ENCODE assay signal across 22 mouse cellular contexts in genomic region chr6:149333036-149333435, GRCm38 (mm10). TPM values are rescaled to one million over a fixed set of nuclear protein-coding genes. Genes with fewer than 3 reads are reported as not detected.
A peak's percentile ranks its signal among the peaks of the same experiment; 100 is the strongest.
DNase-seq lines count a peak whose midpoint lies in the region; ATAC-seq and TF ChIP-seq lines count a peak whose summit lies in the region.
"Had no signal": no experiment of that assay in that cellular context is flagged by ENCODE, and none has a peak within 500 bp of the region (broad histone marks: within the 10 kb centered on the region; RNA-seq: fewer than 3 reads in every experiment).

No protein-coding gene starts in this region.

- H3K27me3 ChIP-seq in kidney, embryonic 16.5 days (ENCODE audit: insufficient read depth, low read length) = no peaks in the 10 kb centered on the region
- no peaks in the 10 kb centered on the region for H3K27me3 ChIP-seq in kidney, postnatal 0 days (ENCODE audit: insufficient read depth, low read length)
- no peaks in the 10 kb centered on the region for H3K27me3 ChIP-seq in embryonic facial prominence, embryonic 15.5 days
- no peaks in the 10 kb centered on the region for H3K27me3 ChIP-seq in thymus, adult 2 months (ENCODE audit: control insufficient read depth, insufficient read depth, low read length)
- H3K27me3 ChIP-seq: embryonic facial prominence, embryonic 12.5 days; hindbrain, embryonic 12.5 days had no signal

- no peaks in the 10 kb centered on the region for H3K4me1 ChIP-seq in kidney, embryonic 16.5 days (ENCODE audit: insufficient read depth, low read length)
- no peaks in the 10 kb centered on the region for H3K4me1 ChIP-seq in kidney, postnatal 0 days (replicated peaks; ENCODE audit: insufficient read depth, low read length)
- no peaks in the 10 kb centered on the region for H3K4me1 ChIP-seq in embryonic facial prominence, embryonic 15.5 days
- H3K4me1 ChIP-seq in thymus, adult 2 months (replicated peaks; ENCODE audit: control insufficient read depth, insufficient read depth, low read length) = no peaks in the 10 kb centered on the region
- H3K4me1 ChIP-seq: embryonic facial prominence, embryonic 12.5 days; forebrain, embryonic 10.5 days; heart, embryonic 10.5 days; hindbrain, embryonic 12.5 days had no signal

- no peak for TF ChIP-seq CTCF in kidney, postnatal 0 days (IDR thresholded peaks at IDR 0.05; ENCODE audit: low read depth)
- no peak for TF ChIP-seq CTCF in thymus, adult 2 months (IDR thresholded peaks at IDR 0.05; ENCODE audit: borderline replicate concordance, control insufficient read depth, extremely low read depth, insufficient read depth, low read length, poor library complexity)

- ATAC-seq in kidney, embryonic 16.5 days (ENCODE audit: low FRiP score, low TSS enrichment) = no peak
- ATAC-seq in kidney, postnatal 0 days (replicated peaks; ENCODE audit: low FRiP score, low read depth) = no peak
- peak; percentile 67; the same call in 1 of the 2 replicates for ATAC-seq in embryonic facial prominence, embryonic 15.5 days (ENCODE audit: insufficient number of reproducible peaks, low FRiP score, low TSS enrichment, low read depth)
- ATAC-seq: forebrain, embryonic 14.5 days; hindbrain, embryonic 16.5 days had no signal

- no peak for TF ChIP-seq POLR2A in thymus, adult 2 months (IDR thresholded peaks at IDR 0.05; ENCODE audit: control insufficient read depth, extremely low read depth, insufficient read depth, low read length, poor library complexity)

- no peak overlapping the region for H3K4me2 ChIP-seq in kidney, embryonic 16.5 days (replicated peaks; ENCODE audit: low read depth, low read length)
- H3K4me2 ChIP-seq in kidney, postnatal 0 days (ENCODE audit: low read length) = no peak overlapping the region
- H3K4me2 ChIP-seq in embryonic facial prominence, embryonic 15.5 days (replicated peaks) = no peak overlapping the region
- H3K4me2 ChIP-seq: embryonic facial prominence, embryonic 12.5 days; hindbrain, embryonic 12.5 days had no signal

- no peaks in the 10 kb centered on the region for H3K9me3 ChIP-seq in kidney, embryonic 16.5 days (ENCODE audit: low read length)
- H3K9me3 ChIP-seq in kidney, postnatal 0 days (replicated peaks; ENCODE audit: low read length) = no peaks in the 10 kb centered on the region
- H3K9me3 ChIP-seq in embryonic facial prominence, embryonic 15.5 days (replicated peaks) = no peaks in the 10 kb centered on the region
- H3K9me3 ChIP-seq: embryonic facial prominence, embryonic 12.5 days; forebrain, embryonic 10.5 days; heart, embryonic 10.5 days; hindbrain, embryonic 12.5 days had no signal

- no peak overlapping the region for H3K9ac ChIP-seq in kidney, embryonic 16.5 days (replicated peaks; ENCODE audit: low read length)
- no peak overlapping the region for H3K9ac ChIP-seq in kidney, postnatal 0 days (ENCODE audit: low read depth, low read length)
- H3K9ac ChIP-seq in embryonic facial prominence, embryonic 15.5 days = no peak overlapping the region
- H3K9ac ChIP-seq: embryonic facial prominence, embryonic 12.5 days; hindbrain, embryonic 12.5 days had no signal

- no peak overlapping the region for H3K4me3 ChIP-seq in kidney, embryonic 16.5 days (ENCODE audit: low read length)
- no peak overlapping the region for H3K4me3 ChIP-seq in kidney, postnatal 0 days (replicated peaks; ENCODE audit: low read depth, low read length)
- no peak overlapping the region for H3K4me3 ChIP-seq in embryonic facial prominence, embryonic 15.5 days (replicated peaks)
- no peak overlapping the region for H3K4me3 ChIP-seq in thymus, adult 2 months (ENCODE audit: control insufficient read depth, insufficient read depth, low read length)
- H3K4me3 ChIP-seq: embryonic facial prominence, embryonic 12.5 days; forebrain, embryonic 10.5 days; heart, embryonic 10.5 days; hindbrain, embryonic 12.5 days had no signal

- no peak overlapping the region for H3K27ac ChIP-seq in kidney, embryonic 16.5 days (ENCODE audit: low read length)
- H3K27ac ChIP-seq in kidney, postnatal 0 days = no peak overlapping the region
- H3K27ac ChIP-seq in embryonic facial prominence, embryonic 15.5 days (replicated peaks) = no peak overlapping the region
- H3K27ac ChIP-seq in thymus, adult 2 months (ENCODE audit: control insufficient read depth, insufficient read depth, low read length) = no peak overlapping the region
- H3K27ac ChIP-seq: embryonic facial prominence, embryonic 12.5 days; forebrain, embryonic 10.5 days; heart, embryonic 10.5 days; hindbrain, embryonic 12.5 days had no signal

- 81% methylated on average over 2 of the region's 2 CpGs for WGBS in kidney, embryonic 16.5 days
- WGBS in kidney, postnatal 0 days = 69% methylated on average over 2 of the region's 2 CpGs
- WGBS in embryonic facial prominence, embryonic 15.5 days = 81% methylated on average over 2 of the region's 2 CpGs
- 97% methylated on average over 2 of the region's 2 CpGs for WGBS in thymus, adult 2 months

- peaks cover 70% of the 10 kb centered on the region for H3K36me3 ChIP-seq in kidney, embryonic 16.5 days (ENCODE audit: insufficient read depth, low read length)
- H3K36me3 ChIP-seq in kidney, postnatal 0 days (ENCODE audit: insufficient read depth, low read length) = peaks cover 48% of the 10 kb centered on the region
- H3K36me3 ChIP-seq in embryonic facial prominence, embryonic 15.5 days = peaks cover 58% of the 10 kb centered on the region
- H3K36me3 ChIP-seq in thymus, adult 2 months (ENCODE audit: control insufficient read depth, insufficient read depth, low read length) = peaks cover 40% of the 10 kb centered on the region

- peak; percentile 45 for DNase-seq in kidney, adult 11 months
- peak; percentile 53 for DNase-seq in kidney, postnatal 0 days (ENCODE audit: low spot score)
- DNase-seq in kidney, adult 18-20 months = no peak
- peak; percentile 49 for DNase-seq in 3T3-L1 (ENCODE audit: low read depth, low spot score)
- DNase-seq in thymus, adult 2 months = no peak
- DNase-seq in spleen, postnatal 36 days (ENCODE audit: low spot score in 2 of 2) = no peak
- DNase-seq: adrenal gland, adult 8-10 months; adrenal gland, postnatal 36 days; cerebellum, adult 2 months; cerebellum, postnatal 14 days; embryo, embryonic 11 days; heart, adult 18-20 months; heart, postnatal 10 days; heart, postnatal 4 days had no signal

RNA-seq across cellular contexts. Expression of gene Resf1, which starts 23.8 kb away (rescaled TPM):
- polyA plus RNA-seq in kidney, embryonic 16.5 days (2015; fragmentation: Nextera tagmentation; extraction: Ambion mirVana) = 45.4 and 58.4 TPM in 2 replicates
- 45.5 and 46.6 TPM in 2 replicates for polyA plus RNA-seq in kidney, postnatal 0 days (2015; fragmentation: Nextera tagmentation; extraction: Ambion mirVana)
- polyA plus RNA-seq in embryonic facial prominence, embryonic 15.5 days (2015; fragmentation: Nextera tagmentation; extraction: Ambion mirVana) = 39.9 and 42.5 TPM in 2 replicates
- 14.3 and 18.5 TPM in 2 replicates for polyA plus RNA-seq in thymus, adult 2 months (2012; rRNA removed)

Comparison
In these comparisons a context has a peak if more than half of its experiments do, and no peak if none do; other contexts are left out.
1. DNase-seq: peak in kidney, adult 11 months (single experiment), kidney, postnatal 0 days (single experiment) and 3T3-L1 (single experiment); none in kidney, adult 18-20 months (single experiment), thymus, adult 2 months (single experiment) and spleen, postnatal 36 days (0 of 2).